Mouse (Mus musculus) CH12.LX (cell line): Measurements from ENCODE around the gene Atf1. TPM values are rescaled to one million over a fixed set of nuclear protein-coding genes. Genes with fewer than 3 reads are reported as not detected.

ENCODE experiments used
- DNase-seq: peaks from one replicate; pipeline ENCODE4 v3.0.0-alpha.2; 2013; ENCODE audit errors: extremely low read depth
- H3K27ac ChIP-seq: 2 replicates; pipeline ENCODE4 v1.5.1; 2012; ENCODE audit warnings: low read depth, mild to moderate bottlenecking, control low read depth, moderate library complexity; ENCODE audit not compliant: insufficient read depth
- H3K27me3 ChIP-seq: replicated peaks from 2 replicates; pipeline ENCODE3; 2012; ENCODE audit warnings: inconsistent platforms
- H3K36me3 ChIP-seq, 2 experiments: replicated peaks in 1 of 2; 2 replicates each; pipeline versions ENCODE3 to v1.6.1; 2012; ENCODE audit warnings: inconsistent platforms in 1 of 2, low read length in 1 of 2, mild to moderate bottlenecking in 1 of 2, mixed read lengths in 1 of 2, moderate library complexity in 1 of 2; ENCODE audit not compliant: control insufficient read depth in 1 of 2, insufficient read depth in 1 of 2
- H3K4me1 ChIP-seq, 2 experiments: 2 replicates each; pipeline ENCODE4 v1.6.1; 2012; ENCODE audit warnings: inconsistent platforms in 1 of 2, moderate library complexity in 1 of 2; ENCODE audit not compliant: insufficient read depth in 2 of 2, control insufficient read depth in 1 of 2
- H3K4me2 ChIP-seq: 2 replicates; pipeline ENCODE4 v1.6.1; 2012; ENCODE audit warnings: low read depth, mild to moderate bottlenecking, control low read depth; ENCODE audit not compliant: poor library complexity, insufficient read depth, severe bottlenecking
- H3K4me3 ChIP-seq, 3 experiments: fragments of 150-350 bp in 1 of 3; sonication (generic) in 1 of 3; replicated peaks in 1 of 3; 2 replicates each; pipeline versions ENCODE3 to v1.5.1; 2011 to 2012; ENCODE audit warnings: low read depth in 2 of 3, low read length in 2 of 3, mild to moderate bottlenecking in 2 of 3, moderate library complexity in 2 of 3, control low read depth in 1 of 3, improper control_type of control experiment in 1 of 3, inconsistent platforms in 1 of 3, mixed read lengths in 1 of 3; ENCODE audit not compliant: poor library complexity in 1 of 3
- H3K79me2 ChIP-seq: replicated peaks from 2 replicates; pipeline ENCODE4 v1.6.1; 2012; ENCODE audit warnings: mild to moderate bottlenecking, moderate library complexity; ENCODE audit not compliant: control insufficient read depth, poor library complexity, insufficient read depth, severe bottlenecking; ENCODE audit errors: extremely low read depth
- H3K9ac ChIP-seq: 2 replicates; pipeline ENCODE4 v1.6.1; 2012; ENCODE audit warnings: low read depth, mild to moderate bottlenecking, control low read depth, moderate library complexity; ENCODE audit not compliant: insufficient read depth
- H3K9me3 ChIP-seq: replicated peaks from 2 replicates; pipeline ENCODE3; 2012; ENCODE audit warnings: low read length, inconsistent platforms, mixed read lengths
- BHLHE40 ChIP-seq: IDR thresholded peaks from 2 replicates; pipeline ENCODE4 v1.6.1; 2011; ENCODE audit warnings: mild to moderate bottlenecking, low read depth, low read length, improper control_type of control experiment
- E2F4 ChIP-seq: IDR thresholded peaks from 2 replicates; pipeline ENCODE4 v1.6.1; 2011; ENCODE audit warnings: low read depth, low read length, improper control_type of control experiment; ENCODE audit not compliant: insufficient replicate concordance
- EP300 ChIP-seq: IDR thresholded peaks from 2 replicates; pipeline ENCODE4 v1.6.1; 2011; ENCODE audit warnings: low read length, improper control_type of control experiment
- ETS1 ChIP-seq: conservative IDR thresholded peaks from 2 replicates; pipeline ENCODE4 v1.6.1; 2012; ENCODE audit warnings: low read depth, mild to moderate bottlenecking, inconsistent platforms, low read length, improper control_type of control experiment, moderate library complexity
- GABPA ChIP-seq: IDR thresholded peaks from 2 replicates; pipeline ENCODE4 v1.6.1; 2012; ENCODE audit warnings: low read depth, low read length, improper control_type of control experiment, inconsistent platforms; ENCODE audit not compliant: insufficient replicate concordance
- IRF4 ChIP-seq: IDR thresholded peaks from 2 replicates; pipeline ENCODE4 v1.6.1; 2014; ENCODE audit warnings: low read depth, mild to moderate bottlenecking, inconsistent platforms, low read length, improper control_type of control experiment
- JUND ChIP-seq: conservative IDR thresholded peaks from 2 replicates; pipeline ENCODE4 v1.6.1; 2011; ENCODE audit warnings: low read depth, low read length, improper control_type of control experiment
- MAFK ChIP-seq: IDR thresholded peaks from 2 replicates; pipeline ENCODE4 v1.6.1; 2011; ENCODE audit warnings: low read length, improper control_type of control experiment; ENCODE audit not compliant: insufficient replicate concordance
- MAX ChIP-seq: IDR thresholded peaks from 2 replicates; pipeline ENCODE4 v1.6.1; 2011; ENCODE audit warnings: low read length, improper control_type of control experiment
- NELFE ChIP-seq: IDR thresholded peaks from 2 replicates; pipeline ENCODE4 v1.6.1; 2011; ENCODE audit warnings: low read depth, low read length, improper control_type of control experiment
- NRF1 ChIP-seq: IDR thresholded peaks from 2 replicates; pipeline ENCODE4 v1.6.1; 2014; ENCODE audit warnings: low read depth, mild to moderate bottlenecking, inconsistent platforms, low read length, improper control_type of control experiment, moderate library complexity
- SIN3A ChIP-seq: IDR thresholded peaks from 2 replicates; pipeline ENCODE4 v1.6.1; 2012; ENCODE audit warnings: low read length, improper control_type of control experiment, inconsistent platforms
- USF1 ChIP-seq: IDR thresholded peaks from 2 replicates; pipeline ENCODE4 v1.6.1; 2014; ENCODE audit warnings: low read depth, mild to moderate bottlenecking, inconsistent platforms, low read length, improper control_type of control experiment
- USF2 ChIP-seq: conservative IDR thresholded peaks from 2 replicates; pipeline ENCODE4 v1.6.1; 2011; ENCODE audit warnings: low read depth, low read length, improper control_type of control experiment
- ZKSCAN1 ChIP-seq: IDR thresholded peaks from 2 replicates; pipeline ENCODE4 v1.6.1; 2012; ENCODE audit warnings: low read depth, inconsistent platforms, low read length, improper control_type of control experiment, borderline replicate concordance
- ZMIZ1 ChIP-seq: IDR thresholded peaks from 2 replicates; pipeline ENCODE4 v1.6.1; 2012; ENCODE audit warnings: low read depth, mild to moderate bottlenecking, inconsistent platforms, low read length, improper control_type of control experiment
- ZNF384 ChIP-seq: IDR thresholded peaks from 2 replicates; pipeline ENCODE4 v1.6.1; 2012; ENCODE audit warnings: low read depth, low read length, improper control_type of control experiment, inconsistent platforms
- dilution Hi-C: fragments of 300-500 bp; cut with MboI; formaldehyde crosslinking; loops from 2 replicates; pipeline ENCODE4 v1.14.3; 2020; ENCODE audit warnings: low sequenced_read_pairs; ENCODE audit not compliant: extremely low pct_unique_long_range_greater_than_20kb, extremely low pct_ligation_motif_present
- in situ Hi-C: fragments of 300-500 bp; cut with MboI; formaldehyde crosslinking; loops from 3 replicates; pipeline ENCODE4 v1.14.3; 2019; ENCODE audit warnings: low sequenced_read_pairs, low pct_ligation_motif_present, low pct_unique_long_range_greater_than_20kb, mixed read lengths
- polyA plus RNA-seq: library from polyadenylated mRNA; unstranded; fragments of >175 nt; gene quantifications from 2 replicates; pipeline ENCODE4 v1.2.1, GENCODE M21; 2012; ENCODE audit warnings: low read depth; ENCODE audit not compliant: insufficient read length
- total RNA-seq, 2 experiments: library from RNA; depleted of rRNA; stranded (reverse); fragments of 300-350 nt in 1 of 2; fragments of >200 nt in 1 of 2; gene quantifications; 2 replicates each; pipeline ENCODE4 v1.2.3; 2012 to 2014

Atf1 gene
- total and polyA plus RNA-seq, 3 experiments = 28.2 to 133 (median 51.1) TPM

DNA sequence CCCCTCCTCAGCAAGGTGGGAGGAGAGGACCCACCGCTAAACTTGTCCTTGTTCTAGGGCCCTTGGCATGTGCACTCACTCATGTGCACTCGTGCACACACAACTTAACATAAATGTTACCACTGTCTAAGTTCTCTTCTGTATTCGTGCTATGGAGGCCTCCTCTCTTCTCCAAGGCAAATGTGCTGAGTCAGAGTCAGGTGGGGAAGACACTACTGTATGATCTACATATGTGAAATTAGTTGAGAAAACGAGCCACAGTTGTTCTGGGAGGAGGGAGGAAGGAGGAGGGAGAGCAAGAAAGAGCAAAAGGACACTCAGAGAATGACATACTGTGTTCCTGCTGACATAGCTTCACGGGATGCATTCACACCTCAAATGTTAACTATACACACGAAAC, 72.9 kb downstream of the Atf1 start:
- Histone ChIP-seq H3K9me3 (peaks cover 7% of the 10 kb centered on the region), H3K9ac (no peak overlapping the region), H3K4me1 (peaks cover 11 to 37% of the 10 kb centered on the region in 2 experiments), H3K27ac (no peak overlapping the region), H3K27me3 (no peaks in the 10 kb centered on the region), H3K4me3 (no peak overlapping the region), H3K36me3 (no peaks in the 10 kb centered on the region), H3K79me2 (no peaks in the 10 kb centered on the region), H3K4me2 (no peak overlapping the region)
- peak; percentile 88 for TF ChIP-seq MAFK
- no peak for TF ChIP-seq ZMIZ1
- peak; percentile 49 for TF ChIP-seq ETS1
- TF ChIP-seq NRF1 = no peak
- peak; percentile 22; the same call in 1 of the 2 replicates for TF ChIP-seq BHLHE40
- TF ChIP-seq IRF4 = no peak
- TF ChIP-seq GABPA = no peak
- DNase-seq = peak; percentile 70
- dilution Hi-C loops (no loop called here), in situ Hi-C loops (no loop called here)

GRCm38 (mm10) chr15:100301556-100301955, 73.9 kb downstream of the Atf1 start:
- Histone ChIP-seq H3K4me2 (no peak overlapping the region), H3K9me3 (peaks cover 7% of the 10 kb centered on the region), H3K27me3 (no peaks in the 10 kb centered on the region), H3K79me2 (no peaks in the 10 kb centered on the region), H3K4me3 (peak overlapping the region in 1 of 3 experiments; percentile 35), H3K36me3 (no peaks in the 10 kb centered on the region), H3K9ac (no peak overlapping the region), H3K4me1 (peaks cover 11 to 44% of the 10 kb centered on the region in 2 experiments), H3K27ac (no peak overlapping the region)
- no peak for TF ChIP-seq EP300
- TF ChIP-seq USF1 = no peak
- no peak for TF ChIP-seq ZKSCAN1
- TF ChIP-seq E2F4 = no peak
- no peak for TF ChIP-seq GABPA
- no peak for TF ChIP-seq USF2
- in situ Hi-C loops = no loop called here
- dilution Hi-C loops = no loop called here
- peak; percentile 31 for DNase-seq

- H3K79me2 ChIP-seq = no peaks in the 10 kb centered on the region
- peak overlapping the region; percentile 86 for H3K9ac ChIP-seq
- peak overlapping the region; percentile 90 for H3K4me2 ChIP-seq
- H3K9me3 ChIP-seq = no peaks in the 10 kb centered on the region
- H3K4me3 ChIP-seq = peak overlapping the region; percentile 14 to 59 (median 55)
- no peaks in the 10 kb centered on the region for H3K27me3 ChIP-seq
- dilution Hi-C loops (no loop called here), in situ Hi-C loops (no loop called here)
- H3K27ac ChIP-seq = peak overlapping the region; percentile 87
- peaks cover 11 to 51% of the 10 kb centered on the region in 2 experiments for H3K4me1 ChIP-seq
- H3K36me3 ChIP-seq = no peaks in the 10 kb centered on the region
- 0 out of 2 replicates have a peak, but pooled peaks have one; percentile 2 for TF ChIP-seq ZNF384
- no peak for TF ChIP-seq MAX
- TF ChIP-seq ETS1 = no peak; the same call in 1 of the 2 replicates
- peak; percentile 68 for TF ChIP-seq SIN3A
- peak; percentile 38; the same call in 1 of the 2 replicates for TF ChIP-seq BHLHE40
- TF ChIP-seq IRF4 = peak; percentile 63
- peak; percentile 65 for TF ChIP-seq EP300
- peak; percentile 58; the same call in 1 of the 2 replicates for TF ChIP-seq JUND
- TF ChIP-seq NELFE = 0 out of 2 replicates have a peak, but pooled peaks have one; percentile 44
- peak; percentile 71 for DNase-seq
These were observed 75.9 kb downstream of the Atf1 start for GRCm38 (mm10) chr15:100303428-100304018.
